Mouse (Mus musculus): Measurements from ENCODE around the gene Sh3pxd2a. TPM values are rescaled to one million over a fixed set of nuclear protein-coding genes. Genes with fewer than 3 reads are reported as not detected.
"Not testable (repeated sequence)": the region's sequence is repeated elsewhere in the genome, so short reads cannot be mapped to it uniquely, and the experiment has no call there.

Gene Sh3pxd2a
- polyA plus RNA-seq, 1 experiment from 2014 or later = 2.1 TPM

DNA sequence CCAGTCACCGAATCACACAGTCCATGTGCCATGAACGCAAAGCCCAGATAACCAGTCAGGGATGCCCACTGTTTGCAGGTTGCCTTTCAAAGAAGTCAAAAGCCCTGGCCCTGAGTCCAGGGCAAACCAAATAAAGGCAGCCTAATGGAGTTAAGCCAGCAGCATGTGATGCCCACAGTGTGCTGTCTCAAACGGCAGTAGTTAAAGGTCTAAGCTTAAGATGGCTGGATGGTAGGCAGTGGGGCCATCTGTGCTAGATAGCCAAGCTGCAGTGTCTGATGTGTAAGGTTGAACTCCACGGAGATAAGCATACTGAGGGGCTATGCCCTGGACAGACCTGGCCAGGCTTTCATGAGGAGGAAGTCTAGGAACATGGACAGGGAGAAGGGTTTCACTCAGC lies 61.7 kb downstream of the Sh3pxd2a start:
- Histone ChIP-seq H3K4me3 (ENCODE audit: low read depth, low read length) (no peak overlapping the region), H3K9me3 (ENCODE audit: control insufficient read depth, low read length) (no peaks in the 10 kb centered on the region), H3K27ac (ENCODE audit: low read depth, low read length) (no peak overlapping the region), H3K9ac (replicated peaks; ENCODE audit: low read depth, low read length) (no peak overlapping the region), H3K4me2 (ENCODE audit: low read depth, low read length) (no peak overlapping the region), H3K36me3 (ENCODE audit: control insufficient read depth, insufficient read depth, low read length) (no peaks in the 10 kb centered on the region), H3K4me1 (ENCODE audit: control insufficient read depth, insufficient read depth, low read length) (no peaks in the 10 kb centered on the region; the same call in 1 of the 2 replicates), H3K27me3 (ENCODE audit: control insufficient read depth, insufficient read depth, low read length) (no peaks in the 10 kb centered on the region)
- ATAC-seq (ENCODE audit: low read depth) = no peak
- 80% methylated on average over 4 of the region's 4 CpGs for WGBS

DNA sequence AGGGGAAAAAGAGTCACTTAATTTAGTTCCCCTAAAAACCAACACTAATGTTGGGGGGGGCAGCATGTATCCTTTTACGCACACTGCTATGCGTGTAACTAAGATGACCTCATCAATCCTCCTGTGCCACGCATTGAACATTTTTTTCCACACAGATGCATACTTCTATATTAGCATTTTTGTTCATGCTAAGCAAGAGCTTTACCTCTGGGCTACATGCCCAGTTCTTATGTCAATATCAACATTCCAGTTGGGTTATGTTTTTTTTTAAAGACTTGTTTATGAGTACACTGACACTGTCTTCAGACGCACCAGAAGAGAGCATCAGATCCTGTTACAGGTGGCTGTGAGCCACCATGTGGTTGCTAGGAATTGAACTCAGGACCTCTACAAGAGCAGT lies 64.5 kb downstream of the Sh3pxd2a start:
- no peaks in the 10 kb centered on the region; the same call in 1 of the 2 replicates for H3K4me1 ChIP-seq (ENCODE audit: control insufficient read depth, insufficient read depth, low read length)
- no peak overlapping the region for H3K9ac ChIP-seq (replicated peaks; ENCODE audit: low read depth, low read length)
- H3K4me2 ChIP-seq (ENCODE audit: low read depth, low read length) = no peak overlapping the region
- no peaks in the 10 kb centered on the region for H3K36me3 ChIP-seq (ENCODE audit: control insufficient read depth, insufficient read depth, low read length)
- H3K9me3 ChIP-seq (ENCODE audit: control insufficient read depth, low read length) = no peaks in the 10 kb centered on the region
- no peak overlapping the region for H3K27ac ChIP-seq (ENCODE audit: low read depth, low read length)
- H3K4me3 ChIP-seq (ENCODE audit: low read depth, low read length) = no peak overlapping the region
- H3K27me3 ChIP-seq (ENCODE audit: control insufficient read depth, insufficient read depth, low read length) = no peaks in the 10 kb centered on the region
- ATAC-seq (ENCODE audit: low read depth) = no peak
- 82% methylated on average over 4 of the region's 4 CpGs for WGBS

DNA sequence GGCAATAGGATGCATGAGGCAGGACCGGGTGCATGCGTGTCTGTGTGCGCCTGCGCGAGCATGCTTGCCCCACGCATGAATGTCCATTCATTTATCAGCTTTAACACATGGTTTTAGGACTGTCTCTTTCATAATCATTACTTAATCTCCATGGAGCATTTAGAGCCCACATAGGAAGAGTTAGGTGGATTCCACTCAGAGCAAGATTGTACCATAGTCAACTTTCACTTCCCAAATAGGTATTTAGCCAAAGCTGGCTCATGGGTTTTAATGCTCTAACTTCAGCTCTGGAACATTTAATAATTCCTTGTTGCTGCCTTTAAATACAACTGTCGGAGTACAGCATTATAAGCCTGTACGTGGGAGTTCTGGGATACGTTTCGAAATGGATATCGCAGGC lies 65.2 kb downstream of the Sh3pxd2a start:
- H3K27ac ChIP-seq (ENCODE audit: low read depth, low read length) = no peak overlapping the region
- no peak overlapping the region for H3K4me2 ChIP-seq (ENCODE audit: low read depth, low read length)
- no peak for ATAC-seq (ENCODE audit: low read depth)
- no peaks in the 10 kb centered on the region for H3K36me3 ChIP-seq (ENCODE audit: control insufficient read depth, insufficient read depth, low read length)
- no peaks in the 10 kb centered on the region for H3K9me3 ChIP-seq (ENCODE audit: control insufficient read depth, low read length)
- no peak overlapping the region for H3K4me3 ChIP-seq (ENCODE audit: low read depth, low read length)
- 90% methylated on average over 11 of the region's 11 CpGs for WGBS
- H3K27me3 ChIP-seq (ENCODE audit: control insufficient read depth, insufficient read depth, low read length) = no peaks in the 10 kb centered on the region
- no peak overlapping the region for H3K9ac ChIP-seq (replicated peaks; ENCODE audit: low read depth, low read length)
- H3K4me1 ChIP-seq (ENCODE audit: control insufficient read depth, insufficient read depth, low read length) = no peaks in the 10 kb centered on the region; the same call in 1 of the 2 replicates

DNA sequence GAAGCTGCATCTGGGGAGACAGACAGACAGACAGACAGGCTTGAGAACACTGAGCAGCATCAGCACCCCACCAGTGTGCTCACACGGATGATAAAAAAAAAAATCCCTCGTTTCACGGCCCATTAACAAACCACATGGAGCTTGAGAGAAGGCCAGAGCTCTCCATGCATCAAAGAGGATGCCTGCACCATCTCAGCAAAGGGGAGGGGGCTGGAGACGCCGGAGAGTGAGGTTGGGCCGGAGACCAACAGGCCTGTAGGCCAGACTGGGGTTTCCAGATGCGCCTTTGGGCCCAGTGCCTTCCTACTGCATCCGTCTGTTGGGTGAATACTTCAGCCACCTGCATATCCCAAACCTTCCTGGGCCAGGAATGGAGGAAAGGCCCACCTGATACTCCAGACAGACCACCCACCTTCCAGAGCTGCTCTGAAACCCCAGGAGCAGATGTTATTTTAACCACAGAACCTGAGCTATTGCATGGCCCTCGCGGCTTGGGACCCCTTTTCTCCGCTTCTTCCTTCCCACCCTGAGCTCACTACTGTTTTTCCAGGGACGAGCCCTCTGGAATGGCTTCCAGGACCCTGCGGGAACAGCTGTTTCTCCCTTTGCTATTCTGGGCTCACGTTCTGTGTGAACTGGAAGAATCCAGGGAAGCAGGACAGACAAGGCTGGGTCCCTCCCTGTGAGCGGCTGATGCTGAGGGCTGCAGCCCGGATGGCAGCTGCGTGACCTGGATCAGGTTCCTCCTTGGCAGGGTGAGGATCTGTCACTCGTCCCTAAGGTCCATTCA lies 66.1 kb downstream of the Sh3pxd2a start:
- Histone ChIP-seq H3K4me2 (ENCODE audit: low read depth, low read length) (no peak overlapping the region), H3K4me1 (ENCODE audit: control insufficient read depth, insufficient read depth, low read length) (no peaks in the 10 kb centered on the region; the same call in 1 of the 2 replicates), H3K27me3 (ENCODE audit: control insufficient read depth, insufficient read depth, low read length) (no peaks in the 10 kb centered on the region), H3K36me3 (ENCODE audit: control insufficient read depth, insufficient read depth, low read length) (no peaks in the 10 kb centered on the region), H3K9ac (replicated peaks; ENCODE audit: low read depth, low read length) (no peak overlapping the region), H3K4me3 (ENCODE audit: low read depth, low read length) (no peak overlapping the region), H3K9me3 (ENCODE audit: control insufficient read depth, low read length) (no peaks in the 10 kb centered on the region), H3K27ac (ENCODE audit: low read depth, low read length) (peak overlapping the region; percentile 8; the same call in 1 of the 2 replicates)
- WGBS = 47% methylated on average over 18 of the region's 18 CpGs
- ATAC-seq (ENCODE audit: low read depth) = peak; percentile 60; the same call in 1 of the 2 replicates

DNA sequence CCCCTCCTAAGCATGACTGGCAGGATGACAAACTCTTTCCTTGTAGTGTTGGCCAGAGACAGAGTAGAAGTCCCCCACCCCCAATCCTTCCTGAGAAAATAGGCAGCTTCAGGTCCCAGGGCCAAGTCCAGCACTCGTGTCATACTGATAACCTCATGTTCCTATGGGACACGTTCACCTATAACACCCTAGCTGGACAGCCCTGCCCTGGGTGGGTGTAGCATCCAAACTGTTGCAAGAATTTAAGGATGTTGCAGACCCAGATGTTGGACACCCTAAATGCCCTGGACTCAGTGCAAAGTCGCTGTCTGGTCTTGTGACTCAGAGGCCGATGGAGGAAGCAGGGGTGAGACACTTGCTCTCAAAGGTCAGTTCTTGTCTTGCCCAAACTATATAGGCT lies 68.9 kb downstream of the Sh3pxd2a start:
- Histone ChIP-seq H3K4me2 (ENCODE audit: low read depth, low read length) (no peak overlapping the region), H3K27me3 (ENCODE audit: control insufficient read depth, insufficient read depth, low read length) (no peaks in the 10 kb centered on the region)

DNA sequence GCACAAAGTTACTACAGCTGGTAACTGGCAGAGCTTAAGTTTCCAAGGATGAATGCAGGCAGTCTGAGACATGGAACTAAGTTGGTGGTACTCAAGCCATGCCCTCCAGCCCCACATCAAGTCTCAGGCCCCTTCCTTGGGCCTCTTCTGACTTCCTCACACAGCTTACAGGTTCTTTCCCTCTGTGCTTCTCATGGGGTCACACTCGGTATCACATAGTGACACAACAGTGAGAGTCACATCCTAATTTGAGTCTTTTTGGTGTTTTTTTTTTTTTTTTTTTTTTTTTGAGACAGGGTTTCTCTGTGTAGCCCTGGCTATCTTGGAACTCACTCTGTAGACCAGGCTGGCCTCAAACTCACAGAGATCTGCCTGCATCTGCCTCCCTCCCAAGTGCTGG lies 69.4 kb downstream of the Sh3pxd2a start:
- H3K27me3 ChIP-seq (ENCODE audit: control insufficient read depth, insufficient read depth, low read length); ATAC-seq (ENCODE audit: low read depth); H3K4me1 ChIP-seq (ENCODE audit: control insufficient read depth, insufficient read depth, low read length); H3K4me3 ChIP-seq (ENCODE audit: low read depth, low read length); H3K9ac ChIP-seq (replicated peaks; ENCODE audit: low read depth, low read length); H3K9me3 ChIP-seq (ENCODE audit: control insufficient read depth, low read length); H3K36me3 ChIP-seq (ENCODE audit: control insufficient read depth, insufficient read depth, low read length); H3K27ac ChIP-seq (ENCODE audit: low read depth, low read length); H3K4me2 ChIP-seq (ENCODE audit: low read depth, low read length): not testable (repeated sequence)
- 100% methylated on average over 1 of the region's 1 CpGs for WGBS

More for the DNA sequence above, 68.9 kb downstream of the Sh3pxd2a start:
- Histone ChIP-seq H3K36me3 (ENCODE audit: control insufficient read depth, insufficient read depth, low read length) (no peaks in the 10 kb centered on the region), H3K27ac (ENCODE audit: low read depth, low read length) (no peak overlapping the region), H3K4me1 (ENCODE audit: control insufficient read depth, insufficient read depth, low read length) (no peaks in the 10 kb centered on the region; the same call in 1 of the 2 replicates), H3K4me3 (ENCODE audit: low read depth, low read length) (no peak overlapping the region), H3K9ac (replicated peaks; ENCODE audit: low read depth, low read length) (no peak overlapping the region), H3K9me3 (ENCODE audit: control insufficient read depth, low read length) (no peaks in the 10 kb centered on the region)
- no peak for ATAC-seq (ENCODE audit: low read depth)
- WGBS = 90% methylated on average over 4 of the region's 4 CpGs

DNA sequence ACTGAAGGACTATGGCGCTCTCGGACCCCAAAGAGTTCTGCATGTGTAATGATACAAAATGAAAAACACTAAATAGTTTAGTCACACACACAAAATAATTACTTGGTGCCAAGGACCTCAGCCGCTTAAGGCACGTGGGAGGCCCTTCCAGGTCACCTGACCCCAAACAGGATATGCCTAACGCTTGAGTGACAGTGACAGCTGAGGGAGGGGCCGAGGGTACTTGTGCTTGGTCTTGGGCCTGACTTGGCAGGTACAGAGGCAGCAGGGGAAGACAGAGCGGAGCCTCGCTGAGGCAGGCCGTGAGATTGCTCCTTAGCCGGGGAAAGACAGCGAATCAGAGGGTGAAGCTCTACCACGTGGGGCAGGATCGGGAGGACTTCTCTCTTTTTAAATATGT lies 73.3 kb downstream of the Sh3pxd2a start:
- Histone ChIP-seq H3K4me2 (ENCODE audit: low read depth, low read length) (no peak overlapping the region), H3K9me3 (ENCODE audit: control insufficient read depth, low read length) (no peaks in the 10 kb centered on the region), H3K36me3 (ENCODE audit: control insufficient read depth, insufficient read depth, low read length) (no peaks in the 10 kb centered on the region), H3K27me3 (ENCODE audit: control insufficient read depth, insufficient read depth, low read length) (no peaks in the 10 kb centered on the region), H3K4me1 (ENCODE audit: control insufficient read depth, insufficient read depth, low read length) (no peaks in the 10 kb centered on the region), H3K27ac (ENCODE audit: low read depth, low read length) (no peak overlapping the region), H3K4me3 (ENCODE audit: low read depth, low read length) (no peak overlapping the region), H3K9ac (replicated peaks; ENCODE audit: low read depth, low read length) (no peak overlapping the region)
- no peak for ATAC-seq (ENCODE audit: low read depth)
- 87% methylated on average over 13 of the region's 13 CpGs for WGBS

DNA sequence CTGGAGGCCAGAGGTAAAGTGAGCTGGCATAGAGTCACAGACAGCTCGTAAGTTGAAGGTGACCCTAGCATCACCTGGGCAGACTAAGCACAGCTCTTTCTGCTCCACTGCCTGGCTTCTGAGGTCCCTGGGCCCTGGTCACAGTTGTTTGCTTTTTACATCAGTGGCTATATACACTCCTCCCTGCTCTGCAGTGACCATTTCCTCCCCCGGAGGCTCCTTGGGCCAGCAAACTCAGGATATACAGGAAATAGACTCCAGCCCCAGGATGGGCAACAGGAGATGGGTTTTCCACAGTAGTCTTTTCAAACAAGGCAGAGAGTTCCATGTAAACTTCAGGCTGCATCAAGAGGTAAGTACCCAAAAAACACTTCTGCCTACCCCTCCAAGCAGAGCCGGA lies 76.3 kb downstream of the Sh3pxd2a start:
- Histone ChIP-seq H3K4me1 (ENCODE audit: control insufficient read depth, insufficient read depth, low read length) (no peaks in the 10 kb centered on the region), H3K27ac (ENCODE audit: low read depth, low read length) (no peak overlapping the region), H3K4me2 (ENCODE audit: low read depth, low read length) (no peak overlapping the region), H3K27me3 (ENCODE audit: control insufficient read depth, insufficient read depth, low read length) (no peaks in the 10 kb centered on the region), H3K36me3 (ENCODE audit: control insufficient read depth, insufficient read depth, low read length) (no peaks in the 10 kb centered on the region), H3K9ac (replicated peaks; ENCODE audit: low read depth, low read length) (no peak overlapping the region), H3K9me3 (ENCODE audit: control insufficient read depth, low read length) (no peaks in the 10 kb centered on the region), H3K4me3 (ENCODE audit: low read depth, low read length) (no peak overlapping the region)
- 81% methylated on average over 3 of the region's 3 CpGs for WGBS
- no peak for ATAC-seq (ENCODE audit: low read depth)

DNA sequence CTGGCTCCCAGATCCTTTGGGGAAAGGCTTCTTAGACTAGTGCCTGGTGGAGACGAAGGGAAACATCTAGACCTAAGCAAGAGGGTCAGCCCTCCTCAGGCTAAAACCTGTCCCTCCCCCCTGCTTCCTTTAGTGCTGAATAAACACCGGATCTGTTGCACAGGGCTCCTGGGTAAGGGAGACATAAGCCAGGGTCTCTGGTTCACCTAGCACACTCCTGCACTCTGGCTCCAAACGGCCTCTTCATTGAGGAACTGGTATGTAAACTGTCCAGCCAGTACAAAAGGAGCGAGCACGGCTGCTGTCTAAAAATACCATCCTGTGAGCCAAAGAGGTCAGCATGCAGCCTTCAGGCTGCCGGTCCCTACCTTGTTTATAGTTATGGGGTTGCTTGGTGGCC lies 76.8 kb downstream of the Sh3pxd2a start:
- 51% methylated on average over 6 of the region's 6 CpGs for whole genome bisulfite sequencing
- no peaks in the 10 kb centered on the region for H3K4me1 ChIP-seq (ENCODE audit: control insufficient read depth, insufficient read depth, low read length)
- no peak overlapping the region for H3K4me3 ChIP-seq (ENCODE audit: low read depth, low read length)
- no peaks in the 10 kb centered on the region for H3K9me3 ChIP-seq (ENCODE audit: control insufficient read depth, low read length)
- no peaks in the 10 kb centered on the region for H3K36me3 ChIP-seq (ENCODE audit: control insufficient read depth, insufficient read depth, low read length)
- no peak for ATAC-seq (ENCODE audit: low read depth)
- no peaks in the 10 kb centered on the region for H3K27me3 ChIP-seq (ENCODE audit: control insufficient read depth, insufficient read depth, low read length)
- no peak overlapping the region for H3K4me2 ChIP-seq (ENCODE audit: low read depth, low read length)
- H3K9ac ChIP-seq (replicated peaks; ENCODE audit: low read depth, low read length) = no peak overlapping the region
- H3K27ac ChIP-seq (ENCODE audit: low read depth, low read length) = no peak overlapping the region

Data from neural tube, embryonic 14.5 days (tissue).